Mouse (Mus musculus) c-Kit-positive CD71-positive TER-119-positive erythroid progenitor cells, embryonic 14.5 days (primary cell): ENCODE measurements at regions not wholly inside any gene's neighbourhood (a gene's known extent, or its start where the extent isn't known, plus 50 kb on each side); places are given as distances from the start of the nearest gene placed in this dataset.

Experiments used
- DNase-seq: peaks from one replicate; pipeline ENCODE4 v3.0.0-alpha.2; 2013; ENCODE audit warnings: low spot score

- DNase-seq: no peak
Observed at GRCm38 (mm10) chr9:67698796-67699195, 60.4 kb upstream of the C2cd4b start.

- no peak for DNase-seq
Observed at GRCm38 (mm10) chr9:67699846-67700579, 59.2 kb upstream of the C2cd4b start.

- no peak for DNase-seq
Observed at GRCm38 (mm10) chr9:67708246-67708960, 50.8 kb upstream of the C2cd4b start.
